Mouse (Mus musculus) ES-Bruce4 (cell line): ENCODE measurements around the gene Csnk2a1.

Experiments used
- EP300 ChIP-seq: IDR thresholded peaks from 2 replicates; pipeline ENCODE4 v1.6.1; 2011; ENCODE audit warnings: low read depth, low read length; ENCODE audit not compliant: insufficient read depth
- POLR2A ChIP-seq: IDR thresholded peaks from one replicate; pipeline ENCODE4 v1.8.1; 2011; ENCODE audit warnings: low read length; ENCODE audit not compliant: insufficient read depth

- TF ChIP-seq EP300, result no peak
- no peak for TF ChIP-seq POLR2A
Measured at GRCm38 (mm10) chr2:152250511-152250910, 23.9 kb downstream of the Csnk2a1 start.
